Mouse (Mus musculus) 416B (cell line): ENCODE measurements at regions not wholly inside any gene's neighbourhood (a gene's known extent, or its start where the extent isn't known, plus 50 kb on each side); places are given as distances from the start of the nearest gene placed in this dataset.
"Not testable (repeated sequence)": the region's sequence is repeated elsewhere in the genome, so short reads cannot be mapped to it uniquely, and the experiment has no call there.

Experiments
- DNase-seq: peaks from one replicate; pipeline ENCODE4 v3.0.0; 2011; ENCODE audit warnings: low read depth

GRCm38 (mm10) chr10:96240591-96240990, 104.2 kb downstream of the Gm5426 start:
- DNase-seq = peak; percentile 74

- no peak for DNase-seq
Observed at GRCm38 (mm10) chr10:96253671-96254070, 117.3 kb downstream of the Gm5426 start.

GRCm38 (mm10) chr10:96254250-96254862, 118.0 kb downstream of the Gm5426 start:
- no peak for DNase-seq

GRCm38 (mm10) chr10:96257935-96258334, 121.5 kb downstream of the Gm5426 start:
- DNase-seq = no peak

- DNase-seq = no peak
Observed at GRCm38 (mm10) chr10:96259242-96259641, 122.8 kb downstream of the Gm5426 start.

- no peak for DNase-seq
Observed at GRCm38 (mm10) chr10:96259648-96260047, 123.2 kb downstream of the Gm5426 start.

GRCm38 (mm10) chr10:96263544-96263943, 127.1 kb downstream of the Gm5426 start:
- no peak for DNase-seq

GRCm38 (mm10) chr10:96264433-96264832, 128.0 kb downstream of the Gm5426 start:
- no peak for DNase-seq

- DNase-seq = no peak
Observed at GRCm38 (mm10) chr10:96264866-96265265, 128.5 kb downstream of the Gm5426 start.

- no peak for DNase-seq
Observed at GRCm38 (mm10) chr10:96266100-96266735, 129.8 kb downstream of the Gm5426 start.

GRCm38 (mm10) chr10:96267603-96268002, 131.2 kb downstream of the Gm5426 start:
- no peak for DNase-seq

GRCm38 (mm10) chr10:96273607-96274365, 137.4 kb downstream of the Gm5426 start:
- peak; percentile 33 for DNase-seq

GRCm38 (mm10) chr10:96280149-96280548, 143.7 kb downstream of the Gm5426 start:
- DNase-seq = no peak

GRCm38 (mm10) chr10:96285407-96286093, 149.1 kb downstream of the Gm5426 start:
- DNase-seq = no peak

GRCm38 (mm10) chr10:96286094-96286485, 149.7 kb downstream of the Gm5426 start:
- no peak for DNase-seq

- not testable (repeated sequence) for DNase-seq
Observed at GRCm38 (mm10) chr10:96289005-96289404, 152.6 kb downstream of the Gm5426 start.

- DNase-seq = no peak
Observed at GRCm38 (mm10) chr10:96293622-96294021, 157.2 kb downstream of the Gm5426 start.

- DNase-seq = peak; percentile 12
Observed at GRCm38 (mm10) chr10:96294666-96295065, 158.3 kb downstream of the Gm5426 start.

GRCm38 (mm10) chr10:96297658-96298057, 161.3 kb downstream of the Gm5426 start:
- DNase-seq = no peak

GRCm38 (mm10) chr10:96298566-96298965, 162.2 kb downstream of the Gm5426 start:
- DNase-seq = peak; percentile 11

- no peak for DNase-seq
Observed at GRCm38 (mm10) chr10:96305701-96306100, 169.3 kb downstream of the Gm5426 start.

- DNase-seq = no peak
Observed at GRCm38 (mm10) chr10:96308713-96309445, 172.5 kb downstream of the Gm5426 start.
